Mouse (Mus musculus) limb, embryonic 15.5 days (tissue): ENCODE results near the gene Adamtsl1. TPM values are rescaled to one million over a fixed set of nuclear protein-coding genes. Genes with fewer than 3 reads are reported as not detected.

Source experiments
- ATAC-seq: fragments of 200-750 bp; cut with Nextera tagmentation; 2 replicates; pipeline ENCODE4 v1.8.0; 2017; ENCODE audit warnings: low read depth, moderate TSS enrichment; ENCODE audit not compliant: insufficient number of reproducible peaks, low FRiP score, low TSS enrichment
- H3K27ac ChIP-seq: fragments of 300-500 bp; sonication (generic); 2 replicates; pipeline ENCODE4 v1.5.1; 2015; ENCODE audit warnings: moderate library complexity, mild to moderate bottlenecking, inconsistent platforms
- H3K27me3 ChIP-seq: fragments of 300-500 bp; sonication (generic); 2 replicates; pipeline ENCODE4 v1.6.1; 2015; ENCODE audit warnings: inconsistent platforms
- H3K36me3 ChIP-seq: fragments of 300-500 bp; sonication (generic); 2 replicates; pipeline ENCODE4 v1.6.1; 2015; ENCODE audit warnings: inconsistent platforms
- H3K4me1 ChIP-seq: fragments of 300-500 bp; sonication (generic); 2 replicates; pipeline ENCODE4 v1.6.1; 2015; ENCODE audit warnings: inconsistent platforms
- H3K4me2 ChIP-seq: fragments of 300-500 bp; sonication (generic); 2 replicates; pipeline ENCODE4 v1.6.1; 2015; ENCODE audit warnings: mild to moderate bottlenecking, inconsistent platforms
- H3K4me3 ChIP-seq: fragments of 300-500 bp; sonication (generic); 2 replicates; pipeline ENCODE4 v1.5.1; 2015; ENCODE audit warnings: mild to moderate bottlenecking, inconsistent platforms
- H3K9ac ChIP-seq: fragments of 300-500 bp; sonication (generic); 2 replicates; pipeline ENCODE4 v1.6.1; 2015; ENCODE audit warnings: inconsistent platforms
- H3K9me3 ChIP-seq: fragments of 300-500 bp; sonication (generic); 2 replicates; pipeline ENCODE4 v1.6.1; 2016; ENCODE audit warnings: inconsistent platforms
- WGBS: fragments of 180-500 bp; shearing (Covaris S2); methylation state at CpG from one replicate; pipeline ENCODE4 v1.1.7; 2015; 5-methylcytosine and 5-hydroxymethylcytosine counted together
- polyA plus RNA-seq: library from polyadenylated mRNA; unstranded; fragments of >200 nt; fragmentation: Nextera tagmentation; extraction: Ambion mirVana; gene quantifications from 2 replicates; pipeline ENCODE4 v1.2.1, GENCODE M21; 2015

The Adamtsl1 gene
- polyA plus RNA-seq, 1 experiment from 2014 or later, result 48.4 TPM

DNA sequence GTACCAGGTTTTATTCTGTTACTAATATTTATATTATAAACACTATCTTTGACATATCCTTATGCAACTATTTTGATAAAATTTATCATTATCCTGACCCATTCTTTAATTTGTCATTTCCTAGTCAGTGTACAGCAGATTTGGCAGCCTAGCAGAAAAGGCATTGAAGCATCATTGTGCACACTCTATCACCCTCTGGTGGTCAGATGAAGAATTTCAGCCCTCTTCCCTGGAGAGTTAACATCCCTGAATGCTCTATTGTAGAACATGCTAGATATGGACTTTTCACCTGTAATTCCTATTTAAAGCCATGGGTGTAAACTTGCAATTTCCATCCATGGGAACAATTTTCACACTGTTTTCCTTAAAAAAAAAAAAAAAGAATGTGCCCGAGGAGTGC, 305.2 kb downstream of the Adamtsl1 start:
- Histone ChIP-seq H3K36me3 (no peaks in the 10 kb centered on the region), H3K9me3 (no peaks in the 10 kb centered on the region), H3K27me3 (no peaks in the 10 kb centered on the region), H3K4me1 (no peaks in the 10 kb centered on the region), H3K4me2 (no peak overlapping the region), H3K27ac (no peak overlapping the region), H3K4me3 (no peak overlapping the region), H3K9ac (no peak overlapping the region)
- ATAC-seq, result no peak
- WGBS, result 79% methylated on average over 1 of the region's 1 CpGs

DNA sequence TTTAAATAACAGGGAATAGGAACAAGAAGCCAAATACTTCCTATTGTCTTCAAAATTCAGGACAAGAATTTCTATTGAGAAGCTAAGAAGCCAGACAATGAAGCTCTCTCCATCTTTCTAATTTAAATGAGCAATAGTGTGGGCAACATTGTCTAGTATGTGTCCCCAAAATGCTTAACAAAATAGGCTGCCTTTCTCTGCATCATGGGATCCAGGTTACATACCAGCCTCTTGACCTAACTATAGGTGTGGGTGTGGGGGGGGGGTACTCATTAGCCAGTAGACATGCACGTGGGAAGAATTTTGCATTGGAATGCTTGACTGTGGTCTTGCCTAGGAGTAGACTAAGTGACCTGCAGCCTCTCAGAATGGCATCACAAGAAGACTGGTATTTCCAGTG, 305.9 kb downstream of the Adamtsl1 start:
- Histone ChIP-seq H3K27me3 (no peaks in the 10 kb centered on the region), H3K27ac (no peak overlapping the region), H3K36me3 (no peaks in the 10 kb centered on the region), H3K4me3 (no peak overlapping the region), H3K9ac (no peak overlapping the region), H3K4me2 (no peak overlapping the region), H3K4me1 (no peaks in the 10 kb centered on the region), H3K9me3 (no peaks in the 10 kb centered on the region)
- WGBS, result 24% methylated on average over 1 of the region's 1 CpGs
- no peak for ATAC-seq

DNA sequence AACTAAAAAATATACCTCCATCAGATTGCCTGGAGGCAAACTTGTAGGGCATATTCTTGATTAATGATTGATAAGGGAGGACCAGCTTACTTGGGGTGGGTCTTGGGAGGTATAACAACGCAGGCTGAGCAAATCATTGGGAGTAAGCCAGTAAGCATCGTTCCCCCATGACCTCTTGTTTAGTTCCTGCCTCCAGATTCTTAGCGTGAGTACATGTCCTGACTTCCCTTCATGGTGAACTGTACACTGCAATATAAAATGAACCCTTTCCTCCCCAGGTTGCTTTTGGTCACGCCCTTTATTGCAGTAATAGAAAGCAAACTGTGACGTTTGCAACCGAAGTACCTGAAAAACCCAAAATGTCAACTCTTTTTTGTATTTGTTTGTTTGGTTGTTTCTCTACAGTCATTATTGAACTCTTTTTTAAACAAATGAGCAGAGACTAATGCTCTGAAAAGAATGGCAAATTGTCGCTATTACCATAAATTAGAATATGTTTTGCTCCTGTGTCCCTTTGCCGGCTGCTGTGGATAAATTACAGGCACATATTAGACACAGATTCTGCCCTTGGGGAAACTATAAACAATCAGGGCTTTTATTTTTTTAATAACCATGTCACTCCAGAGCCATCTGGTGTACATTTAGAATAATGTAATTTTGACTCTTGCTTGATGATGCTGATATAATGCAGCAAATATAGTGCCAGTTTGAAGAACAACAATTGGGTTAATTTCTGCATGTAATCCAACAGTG, 310.2 kb downstream of the Adamtsl1 start:
- ATAC-seq, result no peak
- Histone ChIP-seq H3K27ac (no peak overlapping the region), H3K36me3 (no peaks in the 10 kb centered on the region), H3K9me3 (no peaks in the 10 kb centered on the region), H3K4me2 (no peak overlapping the region), H3K4me3 (no peak overlapping the region), H3K27me3 (no peaks in the 10 kb centered on the region), H3K9ac (no peak overlapping the region), H3K4me1 (no peaks in the 10 kb centered on the region)
- WGBS, result 42% methylated on average over 8 of the region's 8 CpGs

DNA sequence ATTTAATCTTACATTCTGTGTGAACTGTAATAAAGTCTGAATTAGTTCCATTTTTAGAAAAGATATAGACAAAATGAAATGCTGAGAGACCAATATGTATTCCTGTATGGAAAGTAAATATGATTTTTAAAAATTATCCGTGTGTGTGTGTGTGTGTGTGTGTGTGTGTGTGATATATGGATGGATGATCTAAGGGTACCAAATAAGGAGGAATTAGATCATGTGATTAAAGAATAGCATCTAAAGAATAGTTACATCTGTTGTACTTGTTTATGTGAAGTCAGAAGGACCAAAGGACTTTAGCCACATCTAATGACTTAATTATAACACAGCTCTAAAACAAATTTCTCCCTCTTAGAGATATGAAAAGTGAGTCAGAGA, 310.7 kb downstream of the Adamtsl1 start:
- Histone ChIP-seq H3K4me1 (no peaks in the 10 kb centered on the region), H3K27me3 (no peaks in the 10 kb centered on the region), H3K36me3 (no peaks in the 10 kb centered on the region), H3K4me3 (no peak overlapping the region), H3K9me3 (no peaks in the 10 kb centered on the region), H3K4me2 (no peak overlapping the region), H3K27ac (no peak overlapping the region), H3K9ac (no peak overlapping the region)
- no peak for ATAC-seq
- WGBS, result 65% methylated on average over 1 of the region's 1 CpGs

DNA sequence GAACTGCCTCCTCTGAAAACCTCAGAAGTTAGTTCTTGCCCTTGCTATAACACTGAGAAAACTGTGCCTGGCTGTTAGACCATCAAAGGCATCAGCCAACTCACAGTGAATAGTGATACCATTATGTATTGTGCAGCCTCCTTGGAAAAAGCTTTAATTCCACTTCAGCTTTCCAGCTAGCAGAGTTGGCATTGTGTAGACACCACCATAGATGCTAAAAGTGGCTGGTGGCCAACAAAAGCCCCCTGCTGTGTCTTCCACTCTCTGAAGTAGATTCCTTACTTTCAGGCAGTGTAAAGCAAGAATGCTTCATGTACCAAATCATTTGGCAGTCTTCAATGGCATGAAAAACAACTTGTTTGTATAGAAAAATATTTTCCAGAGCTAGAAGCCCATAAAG, 323.1 kb downstream of the Adamtsl1 start:
- H3K9me3 ChIP-seq, result no peaks in the 10 kb centered on the region
- H3K36me3 ChIP-seq, result no peaks in the 10 kb centered on the region
- peak overlapping the region; percentile 40; the same call in 1 of the 2 replicates for H3K27ac ChIP-seq
- peak; percentile 68 for ATAC-seq
- no peaks in the 10 kb centered on the region for H3K27me3 ChIP-seq
- H3K4me2 ChIP-seq, result no peak overlapping the region; the same call in 1 of the 2 replicates
- H3K4me1 ChIP-seq, result peaks cover 26% of the 10 kb centered on the region
- no peak overlapping the region for H3K4me3 ChIP-seq
- no peak overlapping the region for H3K9ac ChIP-seq

DNA sequence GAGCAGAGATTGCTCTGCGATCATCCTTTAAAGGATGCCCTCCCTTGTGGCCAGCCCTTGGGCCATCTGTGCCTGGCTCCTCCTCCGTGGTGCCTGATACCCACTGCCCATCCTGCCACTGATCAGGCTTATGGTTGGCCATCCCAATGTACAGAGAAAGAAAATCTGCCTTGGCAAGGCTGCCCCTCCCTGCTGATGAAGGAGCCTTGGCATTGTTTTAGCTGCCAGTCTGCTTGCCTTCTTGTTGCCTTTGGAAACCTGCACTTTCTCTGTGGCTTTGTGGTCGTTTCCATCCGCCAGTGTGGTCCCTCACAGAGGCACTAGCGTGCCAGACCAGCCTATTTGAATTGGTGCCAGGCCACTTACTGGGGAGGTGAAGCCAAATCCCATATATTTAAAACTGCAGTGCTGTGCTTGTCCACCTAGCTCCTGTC, 323.6 kb downstream of the Adamtsl1 start:
- Histone ChIP-seq H3K4me2 (peak overlapping the region; percentile 2; the same call in 1 of the 2 replicates), H3K27me3 (no peaks in the 10 kb centered on the region), H3K36me3 (no peaks in the 10 kb centered on the region), H3K9me3 (no peaks in the 10 kb centered on the region), H3K4me1 (peaks cover 29% of the 10 kb centered on the region), H3K27ac (peak overlapping the region; percentile 82), H3K4me3 (no peak overlapping the region), H3K9ac (no peak overlapping the region)
- ATAC-seq, result peak; percentile 75
- 41% methylated on average over 5 of the region's 5 CpGs for WGBS

DNA sequence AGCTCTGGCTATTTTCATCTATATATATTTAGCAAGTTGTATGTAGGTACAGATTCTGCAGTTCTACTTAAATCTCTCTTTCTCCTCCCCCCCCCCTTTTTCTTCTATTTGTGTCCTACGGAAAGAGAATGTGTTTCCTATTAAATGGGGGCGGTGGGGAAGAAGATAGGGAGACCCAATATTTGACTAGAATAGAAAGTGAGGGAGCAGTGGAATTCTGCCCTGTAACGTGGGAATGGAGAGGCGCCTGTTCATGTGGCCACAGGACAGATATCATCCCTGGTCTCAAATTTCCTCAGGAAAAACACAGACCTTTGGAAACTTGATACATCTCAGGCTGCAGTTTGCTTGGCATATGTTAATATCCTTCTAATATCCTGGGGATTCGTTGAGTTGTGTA, 324.1 kb downstream of the Adamtsl1 start:
- peak; percentile 7; the same call in 1 of the 2 replicates for ATAC-seq
- no peak overlapping the region for H3K9ac ChIP-seq
- H3K27ac ChIP-seq, result peak overlapping the region; percentile 82
- H3K4me1 ChIP-seq, result peaks cover 29% of the 10 kb centered on the region
- no peak overlapping the region for H3K4me3 ChIP-seq
- no peaks in the 10 kb centered on the region for H3K27me3 ChIP-seq
- WGBS, result 25% methylated on average over 5 of the region's 5 CpGs
- H3K9me3 ChIP-seq, result no peaks in the 10 kb centered on the region
- H3K4me2 ChIP-seq, result peak overlapping the region; percentile 2; the same call in 1 of the 2 replicates
- no peaks in the 10 kb centered on the region for H3K36me3 ChIP-seq

DNA sequence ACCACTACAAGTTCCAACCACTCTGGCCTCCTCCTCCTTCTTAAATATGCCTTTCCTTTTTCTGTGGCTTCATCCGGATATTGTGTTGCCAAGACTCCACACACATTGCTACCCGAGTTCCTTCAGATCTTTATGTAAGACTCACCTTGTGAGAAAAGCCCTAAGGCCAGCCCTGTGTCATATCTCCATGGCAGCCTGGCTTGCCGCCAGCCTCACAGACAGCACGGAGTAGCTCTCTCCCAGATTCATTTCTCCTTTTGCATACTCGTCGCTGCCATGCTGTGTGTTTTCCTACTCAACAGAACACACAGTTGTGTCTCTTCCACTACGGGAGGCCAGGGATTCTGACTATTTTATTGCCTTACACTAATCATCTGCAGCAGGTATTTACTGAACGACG, 328.1 kb downstream of the Adamtsl1 start:
- no peaks in the 10 kb centered on the region for H3K9me3 ChIP-seq
- ATAC-seq, result no peak
- H3K4me3 ChIP-seq, result no peak overlapping the region
- H3K27me3 ChIP-seq, result no peaks in the 10 kb centered on the region
- WGBS, result 42% methylated on average over 9 of the region's 9 CpGs
- H3K4me2 ChIP-seq, result no peak overlapping the region
- peaks cover 23% of the 10 kb centered on the region for H3K4me1 ChIP-seq
- no peaks in the 10 kb centered on the region for H3K36me3 ChIP-seq
- H3K9ac ChIP-seq, result no peak overlapping the region
- H3K27ac ChIP-seq, result peak overlapping the region; percentile 38; the same call in 1 of the 2 replicates

DNA sequence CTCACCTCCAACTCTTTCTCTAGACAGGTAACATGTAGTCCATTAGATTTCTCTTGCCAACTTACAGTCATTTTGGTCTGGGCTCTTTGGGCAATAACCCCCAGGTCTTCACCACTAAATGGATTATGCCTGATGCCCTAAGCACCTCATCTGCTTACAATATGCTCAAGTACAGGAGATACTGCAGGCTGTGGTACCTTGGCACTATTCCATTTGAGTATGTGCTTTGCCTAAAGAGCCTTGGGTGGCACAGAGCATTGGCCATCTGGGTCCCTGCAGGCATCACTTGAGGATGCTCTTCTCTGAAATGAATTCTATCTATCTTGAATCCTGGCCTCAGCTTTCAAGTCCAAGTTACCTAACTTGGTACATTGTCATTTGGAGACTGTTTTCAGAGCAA, 330.4 kb downstream of the Adamtsl1 start:
- no peaks in the 10 kb centered on the region for H3K9me3 ChIP-seq
- H3K4me2 ChIP-seq, result no peak overlapping the region
- H3K9ac ChIP-seq, result no peak overlapping the region
- no peak for ATAC-seq
- no peaks in the 10 kb centered on the region for H3K27me3 ChIP-seq
- H3K4me1 ChIP-seq, result peaks cover 8% of the 10 kb centered on the region; the same call in 1 of the 2 replicates
- H3K4me3 ChIP-seq, result no peak overlapping the region
- no peaks in the 10 kb centered on the region for H3K36me3 ChIP-seq
- H3K27ac ChIP-seq, result no peak overlapping the region

DNA sequence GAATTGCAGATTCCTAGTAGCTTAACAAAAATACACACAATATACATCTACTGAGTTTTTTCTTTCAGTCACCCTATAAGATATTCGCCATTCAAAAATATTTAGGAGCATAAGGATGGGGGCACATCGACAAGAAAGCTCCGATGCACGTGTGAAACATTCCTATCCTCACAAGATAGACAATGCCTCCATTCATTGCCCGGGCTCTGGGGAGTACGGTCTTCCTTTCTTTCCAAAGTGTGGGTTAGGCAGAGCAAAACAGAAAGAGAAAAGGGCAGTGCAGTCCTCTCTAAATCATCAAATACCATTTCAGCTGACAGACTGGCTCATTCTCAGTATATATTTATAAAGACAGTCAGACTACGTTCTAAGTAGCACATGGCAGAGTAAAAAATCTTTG, 332.0 kb downstream of the Adamtsl1 start:
- H3K4me1 ChIP-seq, result peaks cover 8% of the 10 kb centered on the region; the same call in 1 of the 2 replicates
- no peak overlapping the region for H3K4me2 ChIP-seq
- H3K4me3 ChIP-seq, result no peak overlapping the region
- H3K9ac ChIP-seq, result no peak overlapping the region
- no peaks in the 10 kb centered on the region for H3K36me3 ChIP-seq
- H3K9me3 ChIP-seq, result no peaks in the 10 kb centered on the region
- WGBS, result 64% methylated on average over 7 of the region's 7 CpGs
- ATAC-seq, result no peak
- no peaks in the 10 kb centered on the region for H3K27me3 ChIP-seq
- no peak overlapping the region for H3K27ac ChIP-seq

DNA sequence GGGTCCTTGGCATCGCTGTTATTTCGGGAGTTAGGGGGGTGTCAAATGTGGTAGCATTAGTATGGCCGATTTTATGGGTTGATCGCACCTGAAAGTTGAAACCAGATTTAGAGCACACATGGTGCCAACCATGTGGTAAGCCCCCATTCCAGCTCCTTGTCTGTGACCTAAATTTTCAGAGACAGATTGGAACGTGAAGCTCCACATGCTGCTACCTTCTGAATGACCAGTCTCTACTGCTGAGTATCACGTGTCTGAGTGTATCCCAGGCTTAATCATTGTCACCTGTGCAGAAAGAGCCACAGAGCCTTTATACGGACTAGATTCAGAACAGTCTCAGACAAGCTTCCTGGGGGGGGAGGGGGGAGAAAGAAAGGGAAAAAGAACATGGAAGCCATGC, 339.4 kb downstream of the Adamtsl1 start:
- H3K4me1 ChIP-seq, result peaks cover 4% of the 10 kb centered on the region; the same call in 1 of the 2 replicates
- no peak overlapping the region for H3K27ac ChIP-seq
- H3K9me3 ChIP-seq, result no peaks in the 10 kb centered on the region
- H3K4me3 ChIP-seq, result no peak overlapping the region
- 55% methylated on average over 7 of the region's 7 CpGs for whole genome bisulfite sequencing
- no peak overlapping the region for H3K4me2 ChIP-seq
- no peaks in the 10 kb centered on the region for H3K27me3 ChIP-seq
- no peaks in the 10 kb centered on the region for H3K36me3 ChIP-seq
- ATAC-seq, result no peak
- H3K9ac ChIP-seq, result no peak overlapping the region

DNA sequence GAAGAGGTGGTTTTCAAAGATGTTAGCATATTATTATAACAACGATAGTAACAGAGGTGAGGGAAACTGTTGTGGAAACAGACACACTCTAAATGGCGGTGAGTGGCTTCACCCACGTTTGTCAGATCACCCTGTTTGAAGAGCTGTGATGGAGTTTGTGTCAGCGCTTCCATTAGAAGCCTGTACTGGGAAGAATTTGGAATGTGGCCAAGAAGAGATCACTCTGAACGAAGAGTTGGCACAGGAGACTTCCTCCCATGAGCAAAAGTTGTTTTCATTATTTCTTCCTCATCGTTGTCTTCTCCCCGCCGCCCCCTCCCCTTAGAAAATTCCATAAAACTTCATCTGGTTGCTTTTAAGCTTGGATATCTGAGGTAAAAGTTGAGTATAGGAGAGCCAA, 340.5 kb downstream of the Adamtsl1 start:
- Histone ChIP-seq H3K9me3 (no peaks in the 10 kb centered on the region), H3K27ac (no peak overlapping the region), H3K9ac (no peak overlapping the region), H3K4me2 (no peak overlapping the region), H3K36me3 (no peaks in the 10 kb centered on the region), H3K4me3 (no peak overlapping the region), H3K27me3 (no peaks in the 10 kb centered on the region), H3K4me1 (peaks cover 4% of the 10 kb centered on the region; the same call in 1 of the 2 replicates)
- ATAC-seq, result no peak
- WGBS, result 40% methylated on average over 8 of the region's 8 CpGs
